Mouse (Mus musculus) midbrain, embryonic 15.5 days (tissue): ENCODE measurements at regions not wholly inside any gene's neighbourhood (a gene's known extent, or its start where the extent isn't known, plus 50 kb on each side); places are given as distances from the start of the nearest gene placed in this dataset.
A peak's percentile ranks its signal among the peaks of the same experiment; 100 is the strongest.

ENCODE experiments used
- ATAC-seq: fragments of 200-750 bp; cut with Nextera tagmentation; replicated peaks from 2 replicates; pipeline ENCODE4 v1.8.0; 2017; ENCODE audit warnings: moderate TSS enrichment
- H3K27ac ChIP-seq: fragments of 300-500 bp; sonication (generic); 2 replicates; pipeline ENCODE4 v1.5.1; 2015; ENCODE audit warnings: mild to moderate bottlenecking, inconsistent platforms
- H3K27me3 ChIP-seq: fragments of 300-500 bp; sonication (generic); replicated peaks from 2 replicates; pipeline ENCODE4 v1.6.1; 2015; ENCODE audit warnings: inconsistent platforms
- H3K36me3 ChIP-seq: fragments of 300-500 bp; sonication (generic); replicated peaks from 2 replicates; pipeline ENCODE4 v1.6.1; 2015; ENCODE audit warnings: inconsistent platforms
- H3K4me1 ChIP-seq: fragments of 300-500 bp; sonication (generic); 2 replicates; pipeline ENCODE4 v1.6.1; 2015; ENCODE audit warnings: inconsistent platforms
- H3K4me2 ChIP-seq: fragments of 300-500 bp; sonication (generic); 2 replicates; pipeline ENCODE4 v1.6.1; 2015; ENCODE audit warnings: inconsistent platforms, mild to moderate bottlenecking, moderate library complexity
- H3K4me3 ChIP-seq: fragments of 300-500 bp; sonication (generic); 2 replicates; pipeline ENCODE4 v1.5.1; 2015; ENCODE audit warnings: mild to moderate bottlenecking, inconsistent platforms
- H3K9ac ChIP-seq: fragments of 300-500 bp; sonication (generic); 2 replicates; pipeline ENCODE4 v1.6.1; 2015; ENCODE audit warnings: mild to moderate bottlenecking, inconsistent platforms
- H3K9me3 ChIP-seq: fragments of 300-500 bp; sonication (generic); 2 replicates; pipeline ENCODE4 v1.6.1; 2016; ENCODE audit warnings: inconsistent platforms
- WGBS: fragments of 180-500 bp; shearing (Covaris S2); methylation state at CpG from one replicate; pipeline ENCODE4 v1.1.7; 2015; ENCODE audit warnings: mixed read lengths; 5-methylcytosine and 5-hydroxymethylcytosine counted together

DNA sequence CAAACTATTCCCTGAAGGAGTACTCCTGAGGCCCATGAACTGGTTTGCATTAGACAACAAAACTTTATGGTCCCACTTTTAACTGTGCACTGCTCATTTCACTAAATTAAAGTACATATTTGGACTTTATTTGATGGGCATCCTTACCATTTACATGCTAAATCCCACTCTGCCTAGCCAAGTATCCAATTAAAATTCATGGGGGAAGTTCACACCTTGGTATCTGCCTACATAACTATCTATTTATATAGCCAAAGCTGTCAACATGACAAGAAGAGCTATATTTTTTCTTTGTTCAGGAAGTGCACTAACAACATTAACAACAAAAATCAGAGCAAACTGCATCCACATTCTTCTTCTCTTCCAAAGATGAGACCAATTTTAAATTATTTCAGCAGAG, 317.7 kb upstream of the Nwd2 start:
- Histone ChIP-seq H3K4me2 (no peak overlapping the region), H3K4me1 (no peaks in the 10 kb centered on the region), H3K27ac (no peak overlapping the region), H3K27me3 (no peaks in the 10 kb centered on the region), H3K9me3 (no peaks in the 10 kb centered on the region), H3K9ac (no peak overlapping the region), H3K36me3 (no peaks in the 10 kb centered on the region), H3K4me3 (no peak overlapping the region)
- ATAC-seq = no peak

DNA sequence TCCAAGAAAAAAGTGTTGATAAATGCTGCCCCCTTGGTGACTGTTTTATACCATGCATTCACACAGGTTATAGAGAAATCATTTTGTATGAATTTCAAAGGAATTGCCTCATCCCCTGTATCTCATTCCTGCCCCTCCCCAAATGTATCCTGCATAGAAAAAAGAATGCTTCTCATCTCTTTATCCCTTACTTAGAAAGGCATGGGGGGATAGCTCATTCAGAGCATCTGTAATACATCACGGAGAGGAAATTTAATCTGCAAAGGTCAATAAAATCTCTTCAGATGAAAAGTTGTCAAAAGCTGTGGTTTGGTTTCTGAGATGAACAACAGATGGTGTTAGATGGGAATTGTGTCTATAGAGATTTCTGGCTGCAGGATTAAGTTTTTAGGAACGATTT, 297.8 kb upstream of the Nwd2 start:
- no peak overlapping the region for H3K4me3 ChIP-seq
- no peak overlapping the region for H3K9ac ChIP-seq
- 60% methylated on average over 2 of the region's 2 CpGs for WGBS
- no peaks in the 10 kb centered on the region for H3K4me1 ChIP-seq
- no peak overlapping the region for H3K27ac ChIP-seq
- H3K9me3 ChIP-seq = no peaks in the 10 kb centered on the region
- H3K4me2 ChIP-seq = no peak overlapping the region
- no peaks in the 10 kb centered on the region for H3K27me3 ChIP-seq
- no peak for ATAC-seq
- H3K36me3 ChIP-seq = no peaks in the 10 kb centered on the region

DNA sequence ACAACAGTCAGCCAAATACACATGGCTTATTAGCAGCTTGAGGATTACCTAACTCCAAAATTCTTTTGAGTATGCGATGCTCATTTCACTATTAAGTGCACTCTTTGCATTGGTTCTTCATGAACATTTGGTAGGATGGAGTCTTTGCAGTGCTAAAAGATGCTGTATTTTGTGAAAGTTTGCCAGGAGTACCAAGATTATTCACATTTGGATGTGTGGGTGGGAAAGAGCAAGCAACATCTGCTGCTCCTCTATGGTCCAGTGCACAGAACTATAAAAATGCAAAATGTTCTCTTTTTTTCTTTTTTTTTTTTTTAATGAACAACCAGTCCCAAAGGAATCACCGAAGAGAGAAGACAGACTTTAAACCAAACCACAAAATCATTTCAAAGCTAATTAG, 256.9 kb upstream of the Nwd2 start:
- Histone ChIP-seq H3K9me3 (no peaks in the 10 kb centered on the region), H3K4me1 (no peaks in the 10 kb centered on the region), H3K36me3 (no peaks in the 10 kb centered on the region), H3K27me3 (no peaks in the 10 kb centered on the region), H3K4me3 (no peak overlapping the region), H3K27ac (no peak overlapping the region), H3K9ac (no peak overlapping the region), H3K4me2 (no peak overlapping the region)
- 79% methylated on average over 2 of the region's 2 CpGs for WGBS
- no peak for ATAC-seq

DNA sequence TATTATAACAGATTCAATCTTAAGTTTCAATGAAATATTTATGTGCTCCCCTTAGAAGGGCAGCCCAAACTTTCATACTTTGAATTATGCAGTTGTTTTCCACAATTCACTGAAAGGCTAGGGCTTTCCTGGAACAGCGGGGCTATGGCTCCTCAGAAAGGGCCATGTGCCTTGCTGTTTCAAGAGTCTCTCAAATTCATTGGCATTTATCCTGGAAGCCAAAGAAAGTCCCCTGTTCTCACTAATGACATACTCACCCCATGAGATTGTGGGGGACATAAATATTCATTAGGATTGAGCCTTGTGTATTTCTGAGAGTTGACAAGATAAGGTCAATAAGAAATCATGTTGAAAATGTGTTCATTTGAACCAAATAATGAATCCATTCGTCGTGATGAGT, 250.9 kb upstream of the Nwd2 start:
- WGBS = 41% methylated on average over 3 of the region's 3 CpGs
- ATAC-seq = no peak
- H3K27me3 ChIP-seq = no peaks in the 10 kb centered on the region
- no peak overlapping the region for H3K4me2 ChIP-seq
- no peak overlapping the region for H3K9ac ChIP-seq
- H3K9me3 ChIP-seq = no peaks in the 10 kb centered on the region
- no peaks in the 10 kb centered on the region for H3K4me1 ChIP-seq
- no peaks in the 10 kb centered on the region for H3K36me3 ChIP-seq
- H3K27ac ChIP-seq = no peak overlapping the region
- no peak overlapping the region for H3K4me3 ChIP-seq

DNA sequence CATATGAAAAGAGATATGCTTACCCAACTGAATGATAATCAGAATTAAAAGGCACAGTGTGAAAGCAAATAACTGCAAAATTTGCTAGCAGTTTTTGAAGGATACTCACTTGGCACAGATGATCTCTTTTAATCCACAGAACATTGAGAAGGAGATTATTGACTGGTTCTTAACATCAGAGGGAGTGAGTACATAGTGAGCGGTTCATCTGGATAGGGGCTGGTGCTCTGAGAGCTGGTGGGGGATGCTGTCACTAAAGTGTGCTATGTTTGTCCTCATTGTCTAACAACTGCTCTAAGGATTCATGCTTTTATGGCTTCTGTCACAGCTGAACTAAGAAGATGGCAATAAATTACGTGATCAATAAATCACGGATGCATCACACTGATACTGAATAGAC, 218.7 kb upstream of the Nwd2 start:
- 66% methylated on average over 3 of the region's 3 CpGs for WGBS
- no peak overlapping the region for H3K9ac ChIP-seq
- H3K27me3 ChIP-seq = no peaks in the 10 kb centered on the region
- no peak overlapping the region for H3K4me2 ChIP-seq
- no peaks in the 10 kb centered on the region for H3K36me3 ChIP-seq
- ATAC-seq = 0 out of 2 replicates have a peak, but pooled peaks have one; percentile 67
- H3K27ac ChIP-seq = no peak overlapping the region
- no peaks in the 10 kb centered on the region for H3K9me3 ChIP-seq
- no peaks in the 10 kb centered on the region for H3K4me1 ChIP-seq
- no peak overlapping the region for H3K4me3 ChIP-seq

DNA sequence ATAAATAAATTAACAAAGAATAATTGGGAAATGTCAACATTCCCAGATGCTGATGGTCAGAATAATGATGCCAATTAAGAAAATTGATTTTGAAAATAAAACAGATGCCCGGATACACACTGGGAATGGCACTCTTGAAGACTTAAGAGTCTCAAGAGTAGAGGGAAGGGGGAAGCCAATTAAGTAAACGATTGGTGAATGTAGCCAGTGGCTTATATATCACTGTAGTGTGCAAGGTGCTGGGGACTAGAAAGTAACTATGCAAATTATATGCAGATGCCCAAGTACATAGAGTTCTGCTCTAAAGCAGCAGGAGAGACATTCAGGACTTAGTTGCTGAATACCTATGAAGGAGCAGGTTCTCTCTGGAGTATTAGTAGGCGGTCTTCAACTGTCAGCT, 204.5 kb upstream of the Nwd2 start:
- no peak overlapping the region for H3K4me2 ChIP-seq
- no peaks in the 10 kb centered on the region for H3K36me3 ChIP-seq
- H3K27ac ChIP-seq = no peak overlapping the region
- no peaks in the 10 kb centered on the region for H3K9me3 ChIP-seq
- no peak overlapping the region for H3K9ac ChIP-seq
- no peak overlapping the region for H3K4me3 ChIP-seq
- no peaks in the 10 kb centered on the region for H3K27me3 ChIP-seq
- H3K4me1 ChIP-seq = peaks cover 6% of the 10 kb centered on the region; the same call in 1 of the 2 replicates
- peak; percentile 82 for ATAC-seq
- WGBS = 53% methylated on average over 3 of the region's 3 CpGs

DNA sequence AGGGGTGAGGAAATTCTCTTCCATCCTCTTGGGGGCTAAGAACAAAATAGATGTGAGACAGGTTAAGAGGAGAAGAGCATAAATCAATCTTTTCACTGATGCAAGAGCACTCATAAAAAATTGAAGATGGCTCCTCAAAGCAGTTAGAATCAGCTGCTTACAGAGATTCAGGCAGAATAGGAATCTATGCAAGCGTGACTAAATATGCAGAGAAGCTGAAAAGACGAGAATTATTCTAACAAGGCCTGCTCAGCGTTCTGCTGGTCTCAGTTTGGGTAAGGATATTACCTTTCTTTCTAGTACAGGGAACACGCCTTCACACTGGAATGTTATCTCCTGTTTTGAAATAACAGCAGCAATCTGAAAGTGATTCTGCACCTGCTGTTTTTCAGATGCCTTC, 203.7 kb upstream of the Nwd2 start:
- no peak overlapping the region for H3K4me2 ChIP-seq
- no peaks in the 10 kb centered on the region for H3K27me3 ChIP-seq
- 0 out of 2 replicates have a peak overlapping the region, but pooled peaks have one; percentile 11 for H3K27ac ChIP-seq
- no peaks in the 10 kb centered on the region for H3K9me3 ChIP-seq
- peaks cover 6% of the 10 kb centered on the region; the same call in 1 of the 2 replicates for H3K4me1 ChIP-seq
- ATAC-seq = peak; percentile 58; the same call in 1 of the 2 replicates
- no peaks in the 10 kb centered on the region for H3K36me3 ChIP-seq
- H3K9ac ChIP-seq = no peak overlapping the region
- 40% methylated on average over 4 of the region's 4 CpGs for WGBS
- no peak overlapping the region for H3K4me3 ChIP-seq

DNA sequence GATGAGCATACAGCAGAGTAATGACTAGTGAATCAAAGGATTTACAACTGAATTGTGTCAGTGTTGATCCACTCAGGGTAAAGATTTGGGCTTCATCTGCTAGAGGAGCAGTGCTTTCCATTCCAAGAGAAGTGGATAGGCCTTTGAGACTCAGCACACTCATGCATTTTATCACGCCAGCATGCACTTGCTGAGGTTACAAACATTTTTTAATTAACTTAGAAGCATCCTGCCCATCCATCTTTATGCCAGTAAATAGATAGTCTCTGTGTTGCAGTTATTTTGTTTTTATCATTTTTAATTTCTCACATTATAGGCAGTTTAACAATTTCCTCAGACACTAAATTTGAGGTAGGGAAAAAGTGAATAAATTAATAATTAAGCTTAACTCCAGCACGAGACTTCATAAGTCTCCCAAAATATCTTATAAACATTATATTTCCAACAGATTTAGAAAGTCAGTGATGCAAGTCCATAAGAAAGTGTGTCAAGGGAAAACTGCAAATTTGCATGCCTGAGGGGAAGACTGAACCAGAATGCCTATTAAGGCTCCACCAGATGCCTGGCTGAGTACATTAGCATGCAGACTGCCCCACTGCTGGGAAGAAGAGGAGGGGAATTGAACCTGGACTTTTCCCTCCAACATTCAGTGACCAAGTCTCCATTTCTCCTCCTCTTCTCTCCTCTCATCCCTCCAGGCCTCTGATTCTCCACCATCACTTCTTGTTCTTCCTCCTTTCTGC, 180.2 kb upstream of the Nwd2 start:
- Histone ChIP-seq H3K4me1 (no peaks in the 10 kb centered on the region), H3K27me3 (no peaks in the 10 kb centered on the region), H3K36me3 (no peaks in the 10 kb centered on the region), H3K4me2 (no peak overlapping the region), H3K9ac (no peak overlapping the region), H3K4me3 (no peak overlapping the region), H3K27ac (no peak overlapping the region), H3K9me3 (no peaks in the 10 kb centered on the region)
- 68% methylated on average over 2 of the region's 2 CpGs for WGBS
- no peak for ATAC-seq

DNA sequence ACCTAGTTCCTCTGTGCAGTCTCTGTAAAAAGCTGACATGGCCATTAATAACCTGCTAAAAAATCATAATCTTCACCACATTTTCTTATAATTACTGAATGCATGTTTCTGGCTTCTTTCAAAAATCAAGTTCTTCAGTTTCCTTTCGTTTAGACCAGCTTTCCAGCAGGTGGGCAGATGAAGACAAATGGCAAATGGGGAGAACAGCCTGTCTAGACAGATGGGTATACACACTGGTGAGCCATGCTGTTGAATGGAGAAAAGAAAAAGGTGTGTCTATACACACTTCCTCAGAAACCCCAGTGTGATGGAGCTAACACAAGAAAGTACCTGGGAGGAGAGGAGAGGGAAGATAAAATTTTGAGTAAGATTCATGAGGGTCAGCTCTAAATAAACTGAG, 179.2 kb upstream of the Nwd2 start:
- WGBS = 68% methylated on average over 1 of the region's 1 CpGs
- no peaks in the 10 kb centered on the region for H3K4me1 ChIP-seq
- no peaks in the 10 kb centered on the region for H3K9me3 ChIP-seq
- H3K36me3 ChIP-seq = no peaks in the 10 kb centered on the region
- H3K27ac ChIP-seq = no peak overlapping the region
- H3K4me3 ChIP-seq = no peak overlapping the region
- H3K4me2 ChIP-seq = no peak overlapping the region
- no peaks in the 10 kb centered on the region for H3K27me3 ChIP-seq
- H3K9ac ChIP-seq = no peak overlapping the region
- ATAC-seq = no peak

DNA sequence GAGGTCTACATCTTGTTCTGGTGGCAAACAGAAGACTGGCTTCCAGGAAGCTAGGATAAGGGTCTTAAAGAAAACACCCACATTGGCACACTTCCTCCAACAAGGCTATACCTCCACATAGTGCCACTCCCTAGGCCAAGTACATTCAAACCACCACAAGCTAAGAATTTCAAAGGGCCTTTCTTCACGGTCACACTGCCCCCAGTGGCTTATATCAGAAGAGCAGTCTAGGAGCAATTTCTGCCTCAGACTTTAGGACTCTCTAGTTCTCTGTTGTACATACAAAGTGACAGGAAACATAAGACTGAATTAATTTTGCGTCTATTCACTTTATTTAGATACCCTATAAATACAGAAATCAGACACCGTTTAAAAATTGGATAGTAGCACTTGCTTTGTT, 175.7 kb upstream of the Nwd2 start:
- no peaks in the 10 kb centered on the region for H3K4me1 ChIP-seq
- H3K36me3 ChIP-seq = no peaks in the 10 kb centered on the region
- H3K27me3 ChIP-seq = no peaks in the 10 kb centered on the region
- ATAC-seq = no peak
- H3K27ac ChIP-seq = no peak overlapping the region
- no peak overlapping the region for H3K4me2 ChIP-seq
- WGBS = 81% methylated on average over 3 of the region's 3 CpGs
- H3K4me3 ChIP-seq = no peak overlapping the region
- H3K9ac ChIP-seq = no peak overlapping the region
- no peaks in the 10 kb centered on the region for H3K9me3 ChIP-seq

DNA sequence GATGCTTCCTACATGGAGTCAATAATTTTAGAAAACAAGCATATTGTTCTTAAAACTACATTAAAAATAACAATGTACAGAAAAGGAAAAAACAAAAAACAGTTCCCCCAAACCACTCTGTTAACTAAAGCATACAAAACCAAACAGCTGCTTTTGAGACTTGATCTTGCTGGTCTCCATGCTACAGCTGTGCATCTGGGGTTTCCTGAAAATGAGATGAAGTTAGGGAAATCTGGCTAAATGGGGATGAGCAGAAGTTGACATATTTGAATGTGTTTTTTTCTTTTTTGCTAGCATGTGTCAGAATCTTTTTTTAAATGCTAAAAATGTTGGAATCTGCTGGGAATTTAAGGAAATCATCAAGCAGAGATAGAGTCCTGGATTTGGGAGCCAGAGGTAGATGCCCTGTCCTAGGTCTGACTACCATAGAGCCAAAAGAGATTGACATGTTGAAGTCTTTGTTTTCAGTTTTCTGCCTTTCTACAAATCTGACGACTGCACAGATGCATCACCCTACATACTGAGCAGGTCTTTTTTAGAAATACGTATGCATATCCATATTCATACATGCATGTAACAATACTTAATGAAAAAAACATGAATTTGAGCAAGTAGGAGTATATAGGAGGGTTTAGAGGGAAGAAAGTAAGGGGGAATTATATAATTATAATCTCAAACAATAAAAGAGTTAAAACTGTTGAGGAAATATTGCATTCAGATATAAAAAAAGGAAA, 172.5 kb upstream of the Nwd2 start:
- Histone ChIP-seq H3K36me3 (no peaks in the 10 kb centered on the region), H3K4me1 (no peaks in the 10 kb centered on the region), H3K27ac (no peak overlapping the region), H3K27me3 (no peaks in the 10 kb centered on the region), H3K9ac (no peak overlapping the region), H3K4me3 (no peak overlapping the region), H3K4me2 (no peak overlapping the region), H3K9me3 (no peaks in the 10 kb centered on the region)
- ATAC-seq = no peak
- WGBS = 62% methylated on average over 2 of the region's 2 CpGs

DNA sequence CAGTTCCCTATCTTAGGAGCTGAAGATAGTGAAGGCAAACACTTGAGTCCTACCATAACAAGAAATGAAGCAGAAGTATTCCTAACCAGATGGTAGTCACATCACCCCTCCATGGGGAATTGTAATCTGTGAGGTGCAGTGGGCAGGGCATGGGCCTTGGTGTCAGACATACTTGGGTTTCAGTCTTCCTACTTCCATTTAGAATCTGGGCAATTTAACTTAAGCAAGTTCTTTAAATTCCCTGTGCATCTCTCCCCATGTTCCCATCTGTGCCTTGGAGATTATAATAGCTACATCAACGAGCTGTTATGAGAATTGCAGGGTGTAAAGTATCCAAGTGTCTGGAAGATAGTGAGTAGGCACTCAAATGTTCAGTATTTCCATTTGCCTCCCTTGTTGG, 149.9 kb upstream of the Nwd2 start:
- Histone ChIP-seq H3K4me3 (no peak overlapping the region), H3K27me3 (no peaks in the 10 kb centered on the region), H3K4me1 (no peaks in the 10 kb centered on the region), H3K36me3 (no peaks in the 10 kb centered on the region), H3K9ac (no peak overlapping the region), H3K9me3 (no peaks in the 10 kb centered on the region), H3K4me2 (no peak overlapping the region), H3K27ac (no peak overlapping the region)
- WGBS = 66% methylated on average over 1 of the region's 1 CpGs
- no peak for ATAC-seq
